Mouse (Mus musculus) forebrain, embryonic 14.5 days (tissue): ENCODE data around the gene Gm45062. TPM values are rescaled to one million over a fixed set of nuclear protein-coding genes. Genes with fewer than 3 reads are reported as not detected.

ENCODE experiments used
- ATAC-seq: fragments of 200-750 bp; cut with Nextera tagmentation; 2 replicates; pipeline ENCODE4 v1.8.0; 2017; ENCODE audit warnings: mild to moderate bottlenecking, moderate library complexity
- DNase-seq: peaks from one replicate; pipeline ENCODE4 v3.0.0-alpha.2; 2015; ENCODE audit warnings: low spot score
- H3K27ac ChIP-seq: fragments of 300-500 bp; sonication (generic); 2 replicates; pipeline ENCODE4 v1.5.1; 2014; ENCODE audit warnings: low read depth, mild to moderate bottlenecking, control low read depth, low read length, moderate library complexity
- H3K27me3 ChIP-seq: fragments of 300-500 bp; sonication (generic); replicated peaks from 2 replicates; pipeline ENCODE4 v1.6.1; 2014; ENCODE audit warnings: low read length, control low read depth, mixed read lengths; ENCODE audit not compliant: control insufficient read depth, insufficient read depth
- H3K36me3 ChIP-seq: fragments of 300-500 bp; sonication (generic); 2 replicates; pipeline ENCODE4 v1.6.1; 2014; ENCODE audit warnings: low read length, control low read depth; ENCODE audit not compliant: control insufficient read depth, insufficient read depth
- H3K4me1 ChIP-seq: fragments of 300-500 bp; sonication (generic); 2 replicates; pipeline ENCODE4 v1.6.1; 2014; ENCODE audit warnings: antibody characterized with exemption, low read length, control low read depth; ENCODE audit not compliant: control insufficient read depth, insufficient read depth
- H3K4me2 ChIP-seq: fragments of 300-500 bp; sonication (generic); 2 replicates; pipeline ENCODE4 v1.6.1; 2014; ENCODE audit warnings: mild to moderate bottlenecking, control low read depth, low read length
- H3K4me3 ChIP-seq: fragments of 300-500 bp; sonication (generic); 2 replicates; pipeline ENCODE4 v1.5.1; 2014; ENCODE audit warnings: low read depth, low read length, control low read depth
- H3K9ac ChIP-seq: fragments of 300-500 bp; sonication (generic); 2 replicates; pipeline ENCODE4 v1.6.1; 2014; ENCODE audit warnings: mild to moderate bottlenecking, low read length, control low read depth, moderate library complexity
- H3K9me3 ChIP-seq: fragments of 300-500 bp; sonication (generic); replicated peaks from 2 replicates; pipeline ENCODE4 v1.6.1; 2016; ENCODE audit warnings: low read length, control low read depth, mixed read lengths; ENCODE audit not compliant: control insufficient read depth
- WGBS: fragments of 180-500 bp; shearing (Covaris S2); extraction: QIAGEN DNeasy Blood & Tissue Kit; methylation state at CpG from one replicate; pipeline ENCODE4 v1.1.7; 2014; 5-methylcytosine and 5-hydroxymethylcytosine counted together
- polyA plus RNA-seq: library from polyadenylated mRNA; unstranded; fragments of >200 nt; fragmentation: Nextera tagmentation; extraction: Ambion mirVana; gene quantifications from 2 replicates; pipeline ENCODE4 v1.2.1, GENCODE M21; 2014

The Gm45062 gene
- polyA plus RNA-seq, 1 experiment from 2014 or later, result 14.3 TPM

- Histone ChIP-seq H3K9me3 (no peaks in the 10 kb centered on the region), H3K27ac (no peak overlapping the region), H3K36me3 (no peaks in the 10 kb centered on the region), H3K4me3 (no peak overlapping the region), H3K4me1 (no peaks in the 10 kb centered on the region), H3K9ac (no peak overlapping the region), H3K4me2 (no peak overlapping the region), H3K27me3 (no peaks in the 10 kb centered on the region)
- ATAC-seq (peak; percentile 84), DNase-seq (peak; percentile 75)
- WGBS, result 2% methylated on average over 2 of the region's 2 CpGs
Observed at GRCm38 (mm10) chr6:8368198-8368864, 109.1 kb downstream of the Gm45062 start.

GRCm38 (mm10) chr6:8370624-8371023 is 111.4 kb downstream of the Gm45062 start:
- ATAC-seq (no peak), DNase-seq (no peak)
- Histone ChIP-seq H3K9me3 (no peaks in the 10 kb centered on the region), H3K36me3 (no peaks in the 10 kb centered on the region), H3K9ac (no peak overlapping the region), H3K27ac (no peak overlapping the region), H3K4me1 (no peaks in the 10 kb centered on the region), H3K4me3 (no peak overlapping the region), H3K27me3 (no peaks in the 10 kb centered on the region), H3K4me2 (no peak overlapping the region)
- 85% methylated on average over 3 of the region's 3 CpGs for WGBS

- no peaks in the 10 kb centered on the region for H3K9me3 ChIP-seq
- no peaks in the 10 kb centered on the region for H3K27me3 ChIP-seq
- DNase-seq (no peak), ATAC-seq (no peak)
- no peak overlapping the region for H3K4me3 ChIP-seq
- WGBS, result 12% methylated on average over 2 of the region's 2 CpGs
- H3K4me2 ChIP-seq, result no peak overlapping the region
- H3K4me1 ChIP-seq, result no peaks in the 10 kb centered on the region
- H3K27ac ChIP-seq, result no peak overlapping the region
- no peaks in the 10 kb centered on the region; the same call in 1 of the 2 replicates for H3K36me3 ChIP-seq
- H3K9ac ChIP-seq, result no peak overlapping the region
Observed at GRCm38 (mm10) chr6:8373051-8373450, 113.8 kb downstream of the Gm45062 start.

- no peak overlapping the region for H3K9ac ChIP-seq
- H3K27ac ChIP-seq, result no peak overlapping the region
- DNase-seq (no peak), ATAC-seq (peak; percentile 50; the same call in 1 of the 2 replicates)
- H3K9me3 ChIP-seq, result no peaks in the 10 kb centered on the region
- WGBS, result 40% methylated on average over 8 of the region's 8 CpGs
- no peak overlapping the region for H3K4me3 ChIP-seq
- H3K27me3 ChIP-seq, result no peaks in the 10 kb centered on the region
- no peak overlapping the region for H3K4me2 ChIP-seq
- H3K36me3 ChIP-seq, result no peaks in the 10 kb centered on the region; the same call in 1 of the 2 replicates
- H3K4me1 ChIP-seq, result no peaks in the 10 kb centered on the region
Observed at GRCm38 (mm10) chr6:8373851-8374250, 114.6 kb downstream of the Gm45062 start.

- ATAC-seq, result peak; percentile 54; the same call in 1 of the 2 replicates
- no peak overlapping the region for H3K27ac ChIP-seq
- H3K27me3 ChIP-seq, result no peaks in the 10 kb centered on the region
- no peaks in the 10 kb centered on the region for H3K4me1 ChIP-seq
- H3K4me3 ChIP-seq, result no peak overlapping the region
- WGBS, result 41% methylated on average over 6 of the region's 6 CpGs
- H3K9ac ChIP-seq, result no peak overlapping the region
- no peaks in the 10 kb centered on the region for H3K9me3 ChIP-seq
- DNase-seq, result no peak
- no peak overlapping the region for H3K4me2 ChIP-seq
- H3K36me3 ChIP-seq, result no peaks in the 10 kb centered on the region; the same call in 1 of the 2 replicates
Observed at GRCm38 (mm10) chr6:8374290-8374689, 115.0 kb downstream of the Gm45062 start.

GRCm38 (mm10) chr6:8374712-8375111 is 115.5 kb downstream of the Gm45062 start:
- H3K36me3 ChIP-seq, result no peaks in the 10 kb centered on the region; the same call in 1 of the 2 replicates
- H3K27me3 ChIP-seq, result no peaks in the 10 kb centered on the region
- no peak overlapping the region for H3K4me3 ChIP-seq
- ATAC-seq, result peak; percentile 52; the same call in 1 of the 2 replicates
- H3K4me2 ChIP-seq, result no peak overlapping the region
- WGBS, result 77% methylated on average over 4 of the region's 4 CpGs
- no peak overlapping the region for H3K27ac ChIP-seq
- no peak for DNase-seq
- H3K9ac ChIP-seq, result no peak overlapping the region
- no peaks in the 10 kb centered on the region for H3K9me3 ChIP-seq
- no peaks in the 10 kb centered on the region for H3K4me1 ChIP-seq

GRCm38 (mm10) chr6:8376351-8376750 is 117.1 kb downstream of the Gm45062 start:
- Histone ChIP-seq H3K4me1 (no peaks in the 10 kb centered on the region), H3K36me3 (no peaks in the 10 kb centered on the region; the same call in 1 of the 2 replicates), H3K4me2 (no peak overlapping the region), H3K27ac (no peak overlapping the region), H3K9me3 (no peaks in the 10 kb centered on the region), H3K9ac (no peak overlapping the region), H3K27me3 (no peaks in the 10 kb centered on the region), H3K4me3 (no peak overlapping the region)
- 95% methylated on average over 5 of the region's 5 CpGs for WGBS
- ATAC-seq, result no peak
- DNase-seq, result no peak

GRCm38 (mm10) chr6:8377667-8378066 is 118.4 kb downstream of the Gm45062 start:
- no peaks in the 10 kb centered on the region for H3K9me3 ChIP-seq
- DNase-seq, result no peak
- H3K27me3 ChIP-seq, result no peaks in the 10 kb centered on the region
- no peak overlapping the region for H3K27ac ChIP-seq
- no peak overlapping the region for H3K4me3 ChIP-seq
- WGBS, result 94% methylated on average over 8 of the region's 8 CpGs
- H3K4me1 ChIP-seq, result no peaks in the 10 kb centered on the region
- no peaks in the 10 kb centered on the region; the same call in 1 of the 2 replicates for H3K36me3 ChIP-seq
- no peak overlapping the region for H3K9ac ChIP-seq
- ATAC-seq, result no peak
- H3K4me2 ChIP-seq, result no peak overlapping the region

GRCm38 (mm10) chr6:8389307-8389706 is 130.1 kb downstream of the Gm45062 start:
- DNase-seq (no peak), ATAC-seq (no peak)
- H3K4me1 ChIP-seq, result no peaks in the 10 kb centered on the region
- no peak overlapping the region for H3K27ac ChIP-seq
- no peak overlapping the region for H3K9ac ChIP-seq
- no peak overlapping the region for H3K4me3 ChIP-seq
- WGBS, result 98% methylated on average over 2 of the region's 2 CpGs
- H3K27me3 ChIP-seq, result no peaks in the 10 kb centered on the region
- H3K9me3 ChIP-seq, result no peaks in the 10 kb centered on the region
- no peaks in the 10 kb centered on the region for H3K36me3 ChIP-seq
- H3K4me2 ChIP-seq, result no peak overlapping the region
